Mouse (Mus musculus): ENCODE results near the gene Fam186b. TPM values are rescaled to one million over a fixed set of nuclear protein-coding genes. Genes with fewer than 3 reads are reported as not detected.
"Not testable (repeated sequence)": the region's sequence is repeated elsewhere in the genome, so short reads cannot be mapped to it uniquely, and the experiment has no call there.

The Fam186b gene
- total RNA-seq, 2 experiments from 2014 or later, result 1.7 to 1.8 TPM

GRCm38 (mm10) chr15:99276095-99276494, 19.6 kb downstream of the Fam186b start:
- no peak for DNase-seq (ENCODE audit: low spot score in 2 of 2)
- intact Hi-C loops (cut with DNase I), result no loop called here

DNA sequence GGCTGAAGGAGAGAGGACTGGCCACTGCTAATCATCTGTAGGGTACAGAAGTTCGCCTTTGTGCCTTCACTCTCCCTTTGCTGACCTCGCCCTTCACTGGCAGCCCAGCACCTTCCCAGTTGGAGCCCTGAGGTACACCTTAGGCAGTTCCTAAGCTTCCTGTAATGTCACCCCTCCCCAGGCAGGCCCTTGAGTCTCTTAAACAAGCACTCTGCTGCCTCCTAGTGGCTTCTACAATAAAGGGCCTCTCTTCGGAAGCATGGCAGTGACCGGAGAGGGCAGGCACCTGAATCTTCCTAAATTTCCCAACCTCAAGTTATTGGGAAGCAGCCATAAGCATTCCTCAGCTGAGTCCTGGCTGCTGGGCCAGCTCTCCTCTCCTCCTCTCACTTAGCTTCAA, 30.0 kb downstream of the Fam186b start:
- intact Hi-C loops (cut with DNase I), result loop anchor here (10.0 kb wide), 1 partner anchor 181 kb away; the partner anchor contains the start of gene C1ql4

GRCm38 (mm10) chr15:99264363-99264762, 31.3 kb downstream of the Fam186b start:
- intact Hi-C loops (cut with DNase I), result loop anchor here (5.0 to 10.0 kb wide), 3 partner anchors 42 to 180 kb away; partner anchors contain the start of genes C1ql4 and Kcnh3
- DNase-seq (ENCODE audit: low spot score in 2 of 2), result no peak

More for the DNA sequence above, 30.0 kb downstream of the Fam186b start:
- DNase-seq (ENCODE audit: low spot score in 2 of 2), result peak in 1 of 2 experiments; percentile 65

- intact Hi-C loops (cut with DNase I), result loop anchor here (5.0 to 10.0 kb wide), 3 partner anchors 40 to 178 kb away; partner anchors contain the start of genes C1ql4 and Kcnh3
- no peak for DNase-seq (ENCODE audit: low spot score in 2 of 2)
Measured at GRCm38 (mm10) chr15:99262702-99263101, 33.0 kb downstream of the Fam186b start.

GRCm38 (mm10) chr15:99259730-99260252, 35.9 kb downstream of the Fam186b start:
- intact Hi-C loops (cut with DNase I), result loop anchor here (5.0 to 10.0 kb wide), 3 partner anchors 37 to 175 kb away; partner anchors contain the start of genes C1ql4 and Kcnh3
- DNase-seq (ENCODE audit: low spot score in 2 of 2), result no peak

- intact Hi-C loops (cut with DNase I), result no loop called here
- DNase-seq (ENCODE audit: low spot score in 2 of 2), result no peak
Measured at GRCm38 (mm10) chr15:99259167-99259729, 36.4 kb downstream of the Fam186b start.

DNA sequence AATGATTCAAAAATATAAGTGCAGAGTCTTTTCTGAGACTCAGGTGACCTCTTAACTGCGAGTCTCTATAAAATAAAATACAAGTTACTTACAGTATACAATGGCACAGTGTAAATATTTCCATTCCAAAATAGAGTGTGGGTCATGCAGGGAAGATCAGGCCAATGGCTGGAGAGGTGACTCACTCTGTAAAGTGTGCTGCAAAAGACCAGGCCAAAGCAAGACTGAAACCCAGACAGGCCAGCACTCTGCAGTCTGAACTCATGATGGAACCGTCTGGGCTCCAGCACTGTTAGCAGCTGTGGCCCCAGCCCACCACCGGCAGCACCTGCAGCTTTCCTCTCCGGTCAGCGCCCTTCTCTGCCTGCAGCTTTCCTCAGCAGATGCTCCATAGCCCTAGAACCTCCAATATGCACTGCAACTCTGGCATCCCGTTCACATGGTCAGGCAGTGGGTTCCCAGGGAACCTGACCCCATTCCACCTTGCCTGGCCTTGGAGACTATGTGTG, 40.4 kb downstream of the Fam186b start:
- DNase-seq (ENCODE audit: low spot score in 2 of 2), result no peak
- intact Hi-C loops (cut with DNase I), result no loop called here

GRCm38 (mm10) chr15:99254477-99255005, 41.1 kb downstream of the Fam186b start:
- DNase-seq (ENCODE audit: low spot score in 2 of 2), result no peak
- intact Hi-C loops (cut with DNase I), result no loop called here

DNA sequence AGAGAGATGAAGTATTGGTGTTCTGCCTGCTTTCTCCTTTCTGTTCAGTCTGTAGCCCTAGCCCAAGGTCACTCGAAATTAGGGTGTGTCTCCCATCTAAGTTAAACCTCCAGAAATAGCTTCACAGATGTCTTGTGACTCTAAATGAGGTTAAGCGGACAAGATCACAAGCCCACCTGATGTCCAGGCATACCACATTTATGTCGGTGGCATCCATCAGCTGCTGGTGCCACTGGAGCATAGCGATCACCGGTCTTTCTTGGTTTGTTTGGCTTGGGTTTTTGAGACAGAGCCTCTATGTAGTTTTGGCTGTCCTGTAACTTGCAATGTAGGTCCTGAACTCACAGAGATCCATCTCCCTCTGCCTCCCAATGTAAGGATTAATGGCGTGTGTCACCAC, 41.9 kb downstream of the Fam186b start:
- no peak for DNase-seq (ENCODE audit: low spot score in 2 of 2)
- intact Hi-C loops (cut with DNase I), result no loop called here

DNA sequence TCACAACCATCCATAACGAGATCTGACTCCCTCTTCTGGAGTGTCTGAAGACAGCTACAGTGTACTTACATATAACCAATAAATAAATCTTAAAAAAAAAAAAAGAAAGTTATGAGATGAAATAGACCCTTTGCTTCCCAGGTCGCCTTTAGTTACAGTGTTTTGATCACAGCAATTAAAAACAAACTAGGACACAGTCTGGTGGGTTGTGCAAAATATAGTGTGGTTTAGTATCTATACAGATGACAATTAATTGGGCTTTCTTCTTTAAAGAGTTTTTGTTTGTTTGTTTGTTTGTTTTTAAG, 42.6 kb downstream of the Fam186b start:
- DNase-seq (ENCODE audit: low spot score in 2 of 2); intact Hi-C loops (cut with DNase I): not testable (repeated sequence)

DNA sequence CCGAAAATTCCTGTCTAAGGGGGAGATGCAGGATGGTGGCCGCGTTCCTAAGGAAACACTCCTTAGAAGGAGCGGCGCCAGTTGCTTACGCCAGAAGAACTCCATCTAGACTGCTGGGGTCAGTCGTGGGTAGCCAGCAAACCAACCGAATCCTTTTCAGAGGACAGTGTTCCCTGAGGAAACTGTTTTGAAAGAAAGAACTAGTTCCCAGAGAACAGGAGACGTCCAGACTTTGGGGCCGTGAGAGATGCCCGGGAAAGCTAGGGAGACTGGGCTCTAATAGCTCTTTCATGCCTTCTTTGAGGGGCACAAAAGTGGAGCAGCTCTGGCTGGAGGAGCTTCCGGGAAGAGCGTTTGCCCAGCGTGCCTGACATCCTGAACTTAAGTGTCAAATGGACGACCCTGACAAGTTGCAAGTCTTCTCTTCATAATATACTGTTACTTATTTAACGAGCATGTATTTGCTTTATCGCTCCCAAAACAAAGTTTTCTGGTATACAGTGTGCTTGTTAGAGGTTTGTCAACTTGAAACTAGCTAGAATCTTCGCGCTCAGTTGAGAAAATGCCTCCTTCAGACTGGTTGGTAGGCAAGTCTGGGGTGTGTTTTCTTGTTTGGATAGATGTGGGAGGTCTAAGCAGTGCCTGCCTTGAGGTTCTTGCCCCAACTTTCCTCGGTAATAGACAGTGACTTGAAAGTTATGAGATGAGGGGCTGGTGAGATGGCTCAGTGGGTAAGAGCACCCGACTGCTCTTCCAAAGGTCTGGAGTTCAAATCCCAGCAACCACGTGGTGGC, 43.1 kb downstream of the Fam186b start:
- intact Hi-C loops (cut with DNase I), result no loop called here
- DNase-seq (ENCODE audit: low spot score in 2 of 2), result no peak

DNA sequence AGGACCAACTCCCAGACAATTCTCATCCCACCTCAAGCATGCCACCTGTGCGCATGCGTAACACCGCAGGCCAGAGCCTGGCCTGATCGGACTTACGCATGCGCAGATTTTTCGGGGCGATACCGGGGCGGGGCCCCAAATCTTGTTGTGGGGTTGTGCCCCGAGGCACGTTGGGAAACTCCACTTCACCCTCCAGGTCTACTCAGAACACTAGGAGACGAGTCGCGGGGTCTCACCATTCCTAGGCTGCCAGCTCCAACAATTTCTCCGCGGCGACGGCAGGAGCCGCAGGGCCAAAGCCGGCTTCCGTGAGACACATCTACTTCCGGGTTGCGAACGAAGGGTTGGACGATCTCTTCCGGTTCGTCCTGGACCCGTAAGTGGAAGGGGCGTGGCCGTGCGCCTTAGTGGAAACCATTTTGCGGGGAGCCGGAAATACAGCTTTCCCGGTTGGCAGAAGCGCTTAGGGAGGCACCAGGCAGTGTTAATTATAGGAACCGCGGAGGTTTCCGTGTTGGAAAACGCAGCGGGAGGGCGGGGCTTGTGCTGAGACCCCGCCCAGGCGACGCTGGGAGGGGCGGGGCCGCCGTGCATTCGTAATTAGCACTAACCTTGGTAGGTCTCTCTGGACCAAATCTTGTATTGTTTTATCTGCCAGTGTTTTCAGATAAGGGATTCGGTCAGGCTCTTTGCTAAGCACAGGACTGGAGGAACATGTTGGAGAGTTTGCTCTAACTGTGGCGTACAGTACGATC, 43.9 kb downstream of the Fam186b start, which contains the start of gene Mcrs1:
Mcrs1 (minus strand) TSS at position 336 of the 755 bp plus-strand sequence.
- intact Hi-C loops (cut with DNase I), result no loop called here
- peak; percentile 98 for DNase-seq (ENCODE audit: low spot score in 2 of 2)

- DNase-seq (ENCODE audit: low spot score in 2 of 2); intact Hi-C loops (cut with DNase I): not testable (repeated sequence)
Measured at GRCm38 (mm10) chr15:99251111-99251510, 44.6 kb downstream of the Fam186b start.

DNA sequence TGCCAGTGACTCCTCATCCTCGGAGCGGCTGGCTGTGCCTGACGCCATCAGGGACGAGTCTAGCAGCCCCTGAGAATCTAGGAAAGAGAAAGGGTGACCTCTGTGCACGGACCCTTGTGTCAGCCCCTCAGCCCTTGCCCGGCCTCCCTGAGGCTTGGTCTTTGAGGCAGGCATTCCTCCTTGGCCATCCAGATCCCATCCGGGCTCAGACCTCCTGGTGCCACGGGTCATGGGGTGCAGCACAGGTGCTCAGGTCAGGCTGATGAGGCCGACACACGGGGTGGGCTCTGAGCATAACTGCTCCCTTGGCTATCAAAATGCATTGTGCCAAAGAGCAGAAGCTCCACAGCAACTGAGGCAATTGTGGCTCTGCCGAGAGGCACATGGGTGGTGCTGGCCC, 45.8 kb downstream of the Fam186b start:
- no peak for DNase-seq (ENCODE audit: low spot score in 2 of 2)
- intact Hi-C loops (cut with DNase I), result loop anchor here (1.0 to 5.0 kb wide), 2 partner anchors 25 to 47 kb away; partner anchors contain the start of genes Fam186b and Prpf40b

DNA sequence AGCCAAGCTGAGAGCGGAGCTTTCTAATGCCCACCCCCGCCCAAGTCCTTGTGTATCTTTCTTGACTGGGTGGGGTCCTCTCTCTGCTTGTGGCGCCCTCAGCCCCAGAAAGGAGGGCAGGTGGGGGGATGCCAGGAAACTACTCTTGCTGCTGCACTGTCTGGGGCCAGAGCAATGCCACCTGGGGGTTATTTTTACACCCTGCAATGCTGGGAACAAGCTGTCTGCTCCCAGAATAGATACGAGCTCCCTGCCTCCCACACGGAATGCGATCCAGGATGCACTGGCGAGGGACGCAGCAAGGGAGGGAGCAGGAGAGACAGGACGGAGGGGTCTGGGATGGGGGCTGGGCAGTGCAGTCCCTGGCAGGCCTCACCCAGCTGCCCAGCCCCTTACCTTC, 46.7 kb downstream of the Fam186b start:
- intact Hi-C loops (cut with DNase I), result loop anchor here (1.0 to 5.0 kb wide), 2 partner anchors 24 to 48 kb away; partner anchors contain the start of genes Fam186b and Prpf40b
- DNase-seq (ENCODE audit: low spot score in 2 of 2), result peak; percentile 84 to 88

- not testable (repeated sequence) for DNase-seq (ENCODE audit: low spot score in 2 of 2)
- intact Hi-C loops (cut with DNase I), result loop anchor here (5.0 kb wide), 1 partner anchor 51 kb away; the partner anchor contains the start of genes Fam186b and Prpf40b
Measured at GRCm38 (mm10) chr15:99246736-99247135, 49.0 kb downstream of the Fam186b start.

DNA sequence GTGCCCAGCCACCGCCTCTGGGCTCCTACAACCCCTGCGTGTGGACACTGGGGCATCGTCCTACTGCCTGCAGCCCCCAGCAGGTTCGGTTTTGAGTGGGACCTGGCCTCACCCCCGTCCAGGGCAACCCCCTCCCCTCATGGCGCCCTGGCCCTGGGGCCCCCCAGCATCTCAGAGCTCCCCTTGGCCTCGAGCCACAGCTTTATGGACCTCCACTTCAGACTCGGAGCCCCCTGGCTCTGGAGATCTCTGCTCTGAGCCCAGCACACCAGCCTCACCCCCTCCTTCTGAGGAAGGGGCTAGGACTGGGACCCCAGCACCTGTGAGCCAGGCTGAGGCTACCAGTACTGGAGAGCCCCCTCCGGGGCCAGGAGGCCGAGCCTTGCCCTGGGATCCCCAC, 53.6 kb downstream of the Fam186b start:
- intact Hi-C loops (cut with DNase I), result no loop called here

DNA sequence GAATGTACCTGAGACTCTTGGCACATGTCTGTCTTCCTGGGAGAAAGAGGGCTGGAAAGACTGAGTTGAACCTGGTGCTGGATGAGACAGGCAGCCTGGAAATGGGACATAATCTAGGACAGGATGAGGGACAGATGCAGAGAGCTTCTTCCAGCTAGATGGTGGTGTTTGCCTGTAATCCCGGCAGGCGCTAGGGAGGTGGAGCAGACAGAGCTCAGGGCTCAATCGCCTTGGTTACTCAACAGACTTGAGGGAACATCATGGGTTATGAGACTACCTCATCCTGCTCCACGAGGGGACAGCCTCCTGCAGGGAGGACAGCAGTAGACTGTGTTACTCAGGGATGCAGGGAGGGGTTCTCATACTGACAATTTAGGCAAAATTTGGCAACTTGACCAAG, 54.4 kb downstream of the Fam186b start:
- DNase-seq (ENCODE audit: low spot score in 2 of 2), result no peak
- intact Hi-C loops (cut with DNase I), result no loop called here

More for the DNA sequence above, 53.6 kb downstream of the Fam186b start:
- no peak for DNase-seq (ENCODE audit: low spot score in 2 of 2)

DNA sequence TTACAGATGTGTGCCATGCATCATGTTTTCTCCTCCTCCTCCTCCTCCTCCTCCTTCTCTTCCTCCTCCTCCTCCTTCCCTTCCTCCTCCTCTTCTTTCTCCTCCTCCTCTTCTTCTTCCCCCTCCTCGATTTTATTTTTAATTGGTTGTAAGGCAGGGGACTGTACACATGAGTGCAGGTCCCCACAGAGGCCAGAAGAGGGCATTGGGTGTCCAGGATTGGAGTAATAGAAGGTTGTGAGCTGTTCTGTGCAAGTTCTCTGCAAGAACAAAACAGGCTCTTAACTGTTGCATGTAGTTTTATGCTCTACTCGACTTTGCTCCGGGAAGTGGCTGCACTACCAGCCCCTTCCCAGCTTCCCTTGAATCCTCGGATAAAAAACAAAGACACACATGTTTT, 55.6 kb downstream of the Fam186b start:
- DNase-seq (ENCODE audit: low spot score in 2 of 2), result no peak
- intact Hi-C loops (cut with DNase I), result no loop called here

Measured in left cerebral cortex, postnatal 36 days (tissue).